Mouse (Mus musculus) cortical plate, adult 2 months (tissue): ENCODE data around the gene Bsdc1. TPM values are rescaled to one million over a fixed set of nuclear protein-coding genes. Genes with fewer than 3 reads are reported as not detected.
A peak's percentile ranks its signal among the peaks of the same experiment; 100 is the strongest.
"Not testable (repeated sequence)": the region's sequence is repeated elsewhere in the genome, so short reads cannot be mapped to it uniquely, and the experiment has no call there.

Experiments used
- H3K27ac ChIP-seq: fragments of 200-500 bp; 2 replicates; pipeline ENCODE4 v1.5.1; 2012; ENCODE audit warnings: low read length, control low read depth, inconsistent platforms; ENCODE audit not compliant: insufficient read depth
- H3K4me1 ChIP-seq: fragments of 200-500 bp; 2 replicates; pipeline ENCODE4 v1.6.1; 2011; ENCODE audit warnings: low read length; ENCODE audit not compliant: control insufficient read depth, insufficient read depth
- H3K4me3 ChIP-seq: fragments of 200-500 bp; 2 replicates; pipeline ENCODE4 v1.5.1; 2011; ENCODE audit warnings: mild to moderate bottlenecking, low read length, control low read depth; ENCODE audit not compliant: insufficient read depth
- CTCF ChIP-seq: fragments of 200-500 bp; IDR thresholded peaks from 2 replicates; pipeline ENCODE4 v1.5.1; 2011; ENCODE audit warnings: mild to moderate bottlenecking, control low read depth, low read length; ENCODE audit not compliant: insufficient read depth; ENCODE audit errors: extremely low read depth
- POLR2A ChIP-seq: fragments of 200-500 bp; IDR thresholded peaks from 2 replicates; pipeline ENCODE4 v1.6.1; 2011; ENCODE audit warnings: mild to moderate bottlenecking, low read length, control low read depth; ENCODE audit not compliant: insufficient read depth; ENCODE audit errors: extremely low read depth
- polyA plus RNA-seq: library from polyadenylated mRNA; depleted of rRNA; stranded (reverse); fragments of >200 nt; gene quantifications from 2 replicates; pipeline ENCODE4 v1.2.3, GENCODE M21; 2012

The Bsdc1 gene
- polyA plus RNA-seq, 1 experiment, result 28.3 TPM

GRCm38 (mm10) chr4:129510723-129511412, 49.5 kb downstream of the Bsdc1 start:
- Histone ChIP-seq H3K4me1 (no peaks in the 10 kb centered on the region), H3K4me3 (no peak overlapping the region), H3K27ac (peak overlapping the region; percentile 67; the same call in 1 of the 2 replicates)
- no peak for TF ChIP-seq POLR2A
- no peak for TF ChIP-seq CTCF

- H3K4me3 ChIP-seq, result no peak overlapping the region
- TF ChIP-seq POLR2A (no peak), CTCF (no peak)
- H3K4me1 ChIP-seq, result no peaks in the 10 kb centered on the region
- peak overlapping the region; percentile 75 for H3K27ac ChIP-seq
These were observed 50.2 kb downstream of the Bsdc1 start for GRCm38 (mm10) chr4:129511413-129512096.

- TF ChIP-seq CTCF (no peak), POLR2A (peak; percentile 44; the same call in 1 of the 2 replicates)
- no peaks in the 10 kb centered on the region for H3K4me1 ChIP-seq
- H3K27ac ChIP-seq, result 0 out of 2 replicates have a peak within 1 kb of the TSS, but pooled peaks have one; percentile 61
- H3K4me3 ChIP-seq, result peak within 1 kb of the TSS; percentile 56
These were observed 51.8 kb downstream of the Bsdc1 start, which contains the start of gene Marcksl1 for GRCm38 (mm10) chr4:129513086-129513767. Gene Marcksl1 (plus strand): TSS chr4:129513581.

- Histone ChIP-seq H3K27ac (no peak overlapping the region), H3K4me3 (peak overlapping the region; percentile 56), H3K4me1 (no peaks in the 10 kb centered on the region)
- TF ChIP-seq CTCF (no peak), POLR2A (no peak)
These were observed 52.5 kb downstream of the Bsdc1 start for GRCm38 (mm10) chr4:129513891-129514290.

- 0 out of 2 replicates have a peak, but pooled peaks have one; percentile 34 for TF ChIP-seq CTCF
- TF ChIP-seq POLR2A, result no peak
- Histone ChIP-seq H3K4me1 (no peaks in the 10 kb centered on the region), H3K27ac (no peak overlapping the region), H3K4me3 (peak overlapping the region; percentile 56)
These were observed 53.0 kb downstream of the Bsdc1 start for GRCm38 (mm10) chr4:129514300-129514898.

- TF ChIP-seq POLR2A (no peak), CTCF (no peak)
- H3K4me1 ChIP-seq, result no peaks in the 10 kb centered on the region
- H3K27ac ChIP-seq, result no peak overlapping the region
- no peak overlapping the region for H3K4me3 ChIP-seq
These were observed 55.5 kb downstream of the Bsdc1 start for GRCm38 (mm10) chr4:129516925-129517324.

GRCm38 (mm10) chr4:129518519-129518918, 57.1 kb downstream of the Bsdc1 start:
- H3K4me3 ChIP-seq, result no peak overlapping the region
- TF ChIP-seq POLR2A, result no peak
- TF ChIP-seq CTCF, result no peak
- no peak overlapping the region for H3K27ac ChIP-seq
- H3K4me1 ChIP-seq, result no peaks in the 10 kb centered on the region

- no peak for TF ChIP-seq CTCF
- TF ChIP-seq POLR2A, result no peak
- no peaks in the 10 kb centered on the region for H3K4me1 ChIP-seq
- no peak overlapping the region for H3K4me3 ChIP-seq
- H3K27ac ChIP-seq, result no peak overlapping the region
These were observed 64.0 kb downstream of the Bsdc1 start for GRCm38 (mm10) chr4:129525338-129525737.

GRCm38 (mm10) chr4:129525889-129526288, 64.5 kb downstream of the Bsdc1 start:
- TF ChIP-seq POLR2A, result no peak
- no peak for TF ChIP-seq CTCF
- Histone ChIP-seq H3K4me1 (no peaks in the 10 kb centered on the region), H3K4me3 (no peak overlapping the region), H3K27ac (no peak overlapping the region)

GRCm38 (mm10) chr4:129528901-129529300, 67.5 kb downstream of the Bsdc1 start:
- H3K27ac ChIP-seq, H3K4me1 ChIP-seq, H3K4me3 ChIP-seq: not testable (repeated sequence)
